Mouse (Mus musculus) kidney, adult 2 months (tissue): ENCODE results near the gene Alx3. TPM values are rescaled to one million over a fixed set of nuclear protein-coding genes. Genes with fewer than 3 reads are reported as not detected.

ENCODE experiments used
- DNase-seq: peaks from one replicate; pipeline ENCODE4 v3.0.0; 2021
- H3K27ac ChIP-seq: fragments of 200-500 bp; 2 replicates; pipeline ENCODE4 v1.5.1; 2012; ENCODE audit warnings: low read depth, low read length, control low read depth, inconsistent platforms; ENCODE audit not compliant: insufficient read depth
- H3K27me3 ChIP-seq: fragments of 200-500 bp; replicated peaks from 2 replicates; pipeline ENCODE4 v1.6.1; 2012; ENCODE audit warnings: mild to moderate bottlenecking, moderate library complexity, low read length, inconsistent platforms; ENCODE audit not compliant: control insufficient read depth, insufficient read depth
- H3K36me3 ChIP-seq: fragments of 200-500 bp; 2 replicates; pipeline ENCODE4 v1.6.1; 2012; ENCODE audit warnings: mild to moderate bottlenecking, moderate library complexity, low read length, inconsistent platforms; ENCODE audit not compliant: control insufficient read depth, insufficient read depth
- H3K4me1 ChIP-seq: fragments of 200-500 bp; 2 replicates; pipeline ENCODE4 v1.6.1; 2011; ENCODE audit warnings: low read length; ENCODE audit not compliant: control insufficient read depth, insufficient read depth
- H3K4me3 ChIP-seq: fragments of 200-500 bp; 2 replicates; pipeline ENCODE4 v1.5.1; 2011; ENCODE audit warnings: mild to moderate bottlenecking, low read depth, low read length, control low read depth; ENCODE audit not compliant: insufficient read depth
- CTCF ChIP-seq: fragments of 200-500 bp; conservative IDR thresholded peaks from 2 replicates; pipeline ENCODE4 v1.5.1; 2011; ENCODE audit warnings: low read depth, mild to moderate bottlenecking, control low read depth, low read length, moderate library complexity, mixed read lengths; ENCODE audit not compliant: insufficient read depth, insufficient read length
- POLR2A ChIP-seq: fragments of 200-500 bp; IDR thresholded peaks from one replicate; pipeline ENCODE4 v1.6.1; 2011; ENCODE audit warnings: low read depth, low read length, control low read depth
- WGBS: fragments of 180-500 bp; shearing (Covaris S2); methylation state at CpG from one replicate; pipeline ENCODE4 v1.1.7; 2018; 5-methylcytosine and 5-hydroxymethylcytosine counted together
- polyA plus RNA-seq: library from polyadenylated mRNA; depleted of rRNA; stranded (reverse); fragments of >200 nt; gene quantifications from 2 replicates; pipeline ENCODE4 v1.2.3, GENCODE M21; 2012

Gene Alx3
- polyA plus RNA-seq, 1 experiment, result not detected

DNA sequence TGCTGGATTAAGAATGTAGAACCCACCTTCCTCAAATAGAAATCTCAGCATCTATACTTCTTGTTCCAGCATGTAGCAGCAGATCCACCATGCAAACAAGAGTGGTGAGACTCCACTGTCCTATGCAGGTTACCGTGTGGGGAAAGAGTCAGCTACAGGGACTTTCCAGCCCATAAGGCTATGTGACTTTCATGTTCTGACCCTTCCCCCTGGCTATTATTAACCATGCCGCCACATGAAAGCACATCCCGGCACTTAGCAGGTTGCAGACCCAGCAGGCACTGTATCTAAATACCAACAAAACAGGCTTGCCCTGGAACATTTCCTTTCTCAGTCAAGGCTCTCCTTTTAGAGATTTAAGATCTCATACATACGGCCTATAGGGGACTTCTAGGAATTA is 16.6 kb downstream of the Alx3 start:
- Histone ChIP-seq H3K4me3 (no peak overlapping the region), H3K36me3 (0 out of 2 replicates have a peak, but pooled peaks cover 2% of the 10 kb centered on the region), H3K27ac (no peak overlapping the region), H3K4me1 (peaks cover 5% of the 10 kb centered on the region; the same call in 1 of the 2 replicates), H3K27me3 (no peaks in the 10 kb centered on the region)
- 53% methylated on average over 4 of the region's 4 CpGs for WGBS
- no peak for DNase-seq
- TF ChIP-seq CTCF, result no peak
- TF ChIP-seq POLR2A, result no peak

DNA sequence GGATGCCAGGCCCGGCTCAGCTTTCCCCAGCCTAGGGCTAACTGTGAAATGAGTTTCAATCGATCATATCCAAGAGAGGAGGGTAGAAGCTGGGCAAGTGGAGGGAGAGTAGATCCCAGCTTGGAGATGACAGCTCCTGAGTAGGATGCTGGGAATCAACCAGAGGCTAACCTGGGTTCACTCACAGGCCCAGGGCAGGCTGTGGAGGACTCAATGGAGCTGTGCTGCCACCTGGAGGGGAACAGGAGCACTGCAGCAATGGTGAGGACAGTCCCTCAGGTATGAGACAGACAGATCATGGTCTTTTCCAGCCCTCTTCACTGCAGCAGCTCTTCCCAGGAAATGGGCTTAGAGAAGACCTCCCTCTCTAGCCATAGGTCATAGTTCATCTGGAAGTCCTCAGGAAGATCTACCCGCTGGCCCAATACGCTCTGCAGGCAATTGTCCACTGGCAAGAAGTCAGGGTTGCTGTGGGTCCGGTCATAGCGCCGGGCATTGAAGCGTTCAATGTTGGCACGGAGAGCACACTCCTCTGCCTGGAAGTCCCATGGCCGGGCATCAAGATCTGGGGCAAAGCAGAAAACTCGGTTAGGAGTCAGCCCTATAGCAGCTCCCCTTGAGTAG is 18.2 kb downstream of the Alx3 start:
- Histone ChIP-seq H3K36me3 (peaks cover 6% of the 10 kb centered on the region), H3K27me3 (no peaks in the 10 kb centered on the region), H3K4me1 (peaks cover 5% of the 10 kb centered on the region; the same call in 1 of the 2 replicates), H3K27ac (no peak overlapping the region), H3K4me3 (no peak overlapping the region)
- peak; percentile 92 for DNase-seq
- 50% methylated on average over 11 of the region's 11 CpGs for WGBS
- TF ChIP-seq POLR2A (no peak), CTCF (peak; percentile 97)

DNA sequence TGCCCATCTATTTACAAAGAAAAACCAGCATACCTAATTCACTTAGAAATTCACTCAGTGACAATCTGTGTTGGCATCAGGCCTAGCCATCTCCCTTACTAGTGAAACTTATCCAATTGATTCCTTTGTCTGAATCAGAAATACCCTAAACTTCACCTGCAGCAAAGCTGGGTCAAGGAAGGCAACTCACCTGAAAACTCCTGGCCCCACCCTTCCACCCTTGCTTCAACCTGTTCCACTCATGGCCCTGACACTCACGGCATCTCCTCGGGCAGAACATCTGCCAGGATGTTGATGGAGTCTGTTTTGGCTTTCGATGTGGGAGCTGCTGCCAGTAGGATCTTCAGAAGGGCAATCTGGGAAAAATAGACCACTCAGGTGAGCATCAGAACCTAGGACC is 23.0 kb downstream of the Alx3 start:
- DNase-seq, result no peak
- Histone ChIP-seq H3K4me1 (peaks cover under 1% of the 10 kb centered on the region; the same call in 1 of the 2 replicates), H3K27me3 (no peaks in the 10 kb centered on the region), H3K27ac (no peak overlapping the region), H3K4me3 (no peak overlapping the region), H3K36me3 (peaks cover 17% of the 10 kb centered on the region)
- TF ChIP-seq POLR2A, result no peak
- no peak for TF ChIP-seq CTCF
- 92% methylated on average over 3 of the region's 3 CpGs for WGBS

DNA sequence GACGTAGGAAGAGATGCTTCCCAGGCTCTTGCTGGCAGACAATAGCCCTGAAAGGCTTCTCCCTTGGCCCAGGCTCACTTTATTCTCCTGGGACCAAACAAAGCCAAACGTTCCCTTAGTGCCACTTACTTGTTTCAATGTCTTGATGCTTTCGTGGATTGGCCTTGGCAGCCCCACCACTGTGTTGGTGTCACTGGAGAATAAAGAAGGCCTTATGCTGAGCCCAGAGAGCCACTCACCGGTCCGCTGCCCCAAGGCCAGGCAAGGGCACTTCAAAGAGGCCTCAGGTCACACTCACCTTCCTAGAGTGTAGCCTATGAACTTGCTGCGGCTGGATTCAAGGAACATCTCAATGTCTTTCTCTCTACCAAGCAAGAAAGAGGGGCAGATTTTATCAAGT is 25.1 kb downstream of the Alx3 start:
- no peaks in the 10 kb centered on the region for H3K4me1 ChIP-seq
- no peak for DNase-seq
- WGBS, result 82% methylated on average over 6 of the region's 6 CpGs
- no peak for TF ChIP-seq CTCF
- H3K27me3 ChIP-seq, result no peaks in the 10 kb centered on the region
- no peak overlapping the region for H3K4me3 ChIP-seq
- H3K36me3 ChIP-seq, result peaks cover 20% of the 10 kb centered on the region
- no peak overlapping the region for H3K27ac ChIP-seq

DNA sequence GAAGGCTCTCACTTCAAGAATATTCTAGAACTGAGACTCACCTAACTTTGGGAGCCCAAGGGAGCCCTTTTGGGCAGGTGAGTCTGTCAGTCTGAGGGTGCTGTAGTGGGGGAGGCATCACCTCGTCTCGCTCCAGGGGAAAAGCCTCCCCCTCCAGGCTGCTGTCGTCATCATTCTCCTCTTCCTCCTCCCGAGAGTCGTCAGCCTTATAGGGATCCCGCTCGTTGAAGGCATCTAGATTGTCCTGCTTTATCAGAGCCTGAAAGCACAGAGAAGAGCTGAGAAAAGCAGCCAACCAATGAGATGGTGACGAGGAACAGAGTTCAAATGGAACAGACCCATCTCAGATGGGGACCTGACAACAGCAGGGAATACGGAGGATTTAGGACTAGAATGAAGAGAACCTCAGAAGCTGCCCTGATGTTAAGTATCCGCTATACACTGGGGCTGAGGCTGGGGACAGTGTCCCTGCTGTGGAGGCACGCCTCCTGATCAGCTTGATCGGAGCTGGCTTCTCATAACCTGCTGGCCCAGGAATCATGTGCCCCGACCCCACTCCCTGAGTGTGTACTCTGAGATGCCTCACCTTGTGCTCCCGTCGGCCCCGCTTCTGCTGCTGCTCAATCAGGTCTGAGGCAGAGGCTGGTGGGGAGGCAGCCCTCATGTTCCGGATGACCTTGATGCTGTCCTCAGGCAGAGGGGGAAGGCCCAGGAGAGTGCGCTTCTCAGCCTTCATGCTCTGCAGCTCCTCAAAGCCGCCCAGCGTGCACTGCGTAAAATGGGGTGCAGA is 26.6 kb downstream of the Alx3 start:
- Histone ChIP-seq H3K4me3 (no peak overlapping the region), H3K4me1 (no peaks in the 10 kb centered on the region), H3K27me3 (no peaks in the 10 kb centered on the region), H3K27ac (no peak overlapping the region), H3K36me3 (peaks cover 20% of the 10 kb centered on the region)
- 89% methylated on average over 21 of the region's 21 CpGs for WGBS
- TF ChIP-seq POLR2A (no peak), CTCF (no peak)
- DNase-seq, result no peak

DNA sequence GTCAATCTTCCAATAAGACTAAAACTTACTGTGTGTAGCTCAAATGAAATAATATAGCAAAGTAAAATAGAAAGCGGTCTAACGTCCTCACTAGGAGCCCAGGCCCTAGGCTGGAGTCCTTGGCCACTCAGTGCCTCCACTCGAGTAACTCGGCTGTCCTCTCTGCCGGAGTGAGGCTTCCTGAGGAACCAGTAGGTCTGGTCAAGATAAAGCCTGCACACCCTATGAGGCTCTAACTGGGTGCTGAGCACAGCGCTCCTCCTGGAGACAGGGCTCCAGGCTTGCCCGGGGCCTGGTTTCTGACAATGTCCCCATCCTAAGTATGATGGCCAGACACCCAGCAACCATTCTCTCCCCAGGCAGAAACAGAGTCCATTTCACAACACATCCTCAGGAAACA is 27.7 kb downstream of the Alx3 start:
- Histone ChIP-seq H3K27ac (no peak overlapping the region), H3K27me3 (no peaks in the 10 kb centered on the region), H3K36me3 (peaks cover 21% of the 10 kb centered on the region), H3K4me1 (no peaks in the 10 kb centered on the region), H3K4me3 (no peak overlapping the region)
- TF ChIP-seq POLR2A, result no peak
- TF ChIP-seq CTCF, result no peak
- WGBS, result 97% methylated on average over 7 of the region's 7 CpGs
- DNase-seq, result no peak

DNA sequence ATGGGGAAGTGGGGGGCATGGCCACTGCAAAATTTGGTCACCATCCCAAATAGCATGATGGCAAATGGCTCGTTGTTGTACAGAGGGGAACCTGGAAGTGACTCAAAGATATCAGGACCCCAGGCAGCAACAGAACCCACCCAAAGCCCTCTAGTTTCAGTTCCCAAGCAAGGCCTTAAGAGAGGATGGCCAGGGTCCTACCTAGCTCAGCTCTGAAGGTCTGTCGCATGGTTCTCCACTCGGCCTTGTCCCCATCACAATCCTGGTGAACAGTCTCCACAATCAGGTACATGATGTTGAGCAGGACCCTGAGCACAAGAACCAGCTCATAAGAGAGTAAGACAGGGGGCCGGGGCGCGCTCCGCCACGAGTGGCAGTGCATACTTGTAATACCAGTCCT is 29.6 kb downstream of the Alx3 start:
- DNase-seq, result no peak
- H3K4me3 ChIP-seq, result no peak overlapping the region
- no peaks in the 10 kb centered on the region for H3K4me1 ChIP-seq
- TF ChIP-seq CTCF (no peak), POLR2A (no peak)
- H3K36me3 ChIP-seq, result peaks cover 18% of the 10 kb centered on the region
- H3K27ac ChIP-seq, result no peak overlapping the region
- no peaks in the 10 kb centered on the region for H3K27me3 ChIP-seq
- WGBS, result 96% methylated on average over 8 of the region's 8 CpGs
